Mouse (Mus musculus): ENCODE data around the gene Dlx5.

Gene Dlx5

GRCm38 (mm10) chr6:6875676-6876075 is 6.2 kb downstream of the Dlx5 start:
- DNase-seq: no peak

GRCm38 (mm10) chr6:6875136-6875535 is 6.7 kb downstream of the Dlx5 start:
- no peak for DNase-seq

- DNase-seq: no peak
Observed at GRCm38 (mm10) chr6:6874073-6874771, 7.7 kb downstream of the Dlx5 start.

- no peak for DNase-seq
Observed at GRCm38 (mm10) chr6:6873476-6874072, 8.3 kb downstream of the Dlx5 start.

GRCm38 (mm10) chr6:6872873-6873272 is 9.0 kb downstream of the Dlx5 start:
- DNase-seq: no peak

GRCm38 (mm10) chr6:6871692-6872091 is 10.2 kb downstream of the Dlx5 start:
- DNase-seq: no peak

- DNase-seq: no peak
Observed at GRCm38 (mm10) chr6:6870876-6871420, 10.9 kb downstream of the Dlx5 start.

GRCm38 (mm10) chr6:6869961-6870800 is 11.7 kb downstream of the Dlx5 start:
- no peak for DNase-seq

- DNase-seq: no peak
Observed at GRCm38 (mm10) chr6:6869041-6869685, 12.7 kb downstream of the Dlx5 start.

- no peak for DNase-seq
Observed at GRCm38 (mm10) chr6:6867031-6867430, 14.9 kb downstream of the Dlx5 start.

- no peak for DNase-seq
Observed at GRCm38 (mm10) chr6:6864441-6865440, 17.1 kb downstream of the Dlx5 start.

GRCm38 (mm10) chr6:6863955-6864354 is 17.9 kb downstream of the Dlx5 start:
- DNase-seq: no peak

- DNase-seq: no peak
Observed at GRCm38 (mm10) chr6:6863160-6863870, 18.6 kb downstream of the Dlx5 start, which contains the start of gene Dlx6. Dlx6 (plus strand) TSS chr6:6863334.

GRCm38 (mm10) chr6:6862611-6863010 is 19.3 kb downstream of the Dlx5 start:
- DNase-seq: no peak

GRCm38 (mm10) chr6:6861798-6862428 is 20.0 kb downstream of the Dlx5 start:
- no peak for DNase-seq

- DNase-seq: no peak
Observed at GRCm38 (mm10) chr6:6861086-6861797, 20.6 kb downstream of the Dlx5 start.

- DNase-seq: no peak
Observed at GRCm38 (mm10) chr6:6860411-6861085, 21.3 kb downstream of the Dlx5 start.

GRCm38 (mm10) chr6:6859950-6860410 is 21.9 kb downstream of the Dlx5 start:
- no peak for DNase-seq
